Mouse (Mus musculus) telencephalon, adult 2 months (tissue): ENCODE data around the gene Coq3.
A peak's percentile ranks its signal among the peaks of the same experiment; 100 is the strongest.

Experiments
- DNase-seq: peaks from one replicate; pipeline ENCODE4 v3.0.0-alpha.2; 2011; ENCODE audit warnings: low read depth, low spot score

The Coq3 gene

GRCm38 (mm10) chr4:21879565-21880220 lies at the start of gene Coq3:
Coq3 (plus strand) TSS chr4:21879673.
- DNase-seq = peak; percentile 86

DNA sequence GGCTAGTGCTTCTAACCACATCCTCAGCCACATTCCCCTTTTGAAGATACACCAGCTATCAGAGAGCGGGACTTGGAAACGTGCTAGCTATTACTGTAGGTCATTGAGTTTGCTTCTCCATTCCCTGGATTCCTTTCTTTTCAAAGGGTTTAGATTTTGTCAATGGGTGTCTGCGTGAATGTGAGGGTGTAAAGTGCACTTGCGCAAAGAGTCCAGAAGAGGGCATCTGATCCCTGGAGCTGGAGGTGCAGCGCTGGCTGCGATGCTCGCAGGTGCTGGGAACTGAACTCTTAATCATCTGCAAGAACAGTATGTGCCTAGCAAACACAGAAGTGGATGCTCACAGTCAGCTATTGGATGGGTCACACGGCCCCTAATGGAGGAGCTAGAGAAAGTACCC lies 46.6 kb upstream of the Coq3 start:
- DNase-seq = no peak

DNA sequence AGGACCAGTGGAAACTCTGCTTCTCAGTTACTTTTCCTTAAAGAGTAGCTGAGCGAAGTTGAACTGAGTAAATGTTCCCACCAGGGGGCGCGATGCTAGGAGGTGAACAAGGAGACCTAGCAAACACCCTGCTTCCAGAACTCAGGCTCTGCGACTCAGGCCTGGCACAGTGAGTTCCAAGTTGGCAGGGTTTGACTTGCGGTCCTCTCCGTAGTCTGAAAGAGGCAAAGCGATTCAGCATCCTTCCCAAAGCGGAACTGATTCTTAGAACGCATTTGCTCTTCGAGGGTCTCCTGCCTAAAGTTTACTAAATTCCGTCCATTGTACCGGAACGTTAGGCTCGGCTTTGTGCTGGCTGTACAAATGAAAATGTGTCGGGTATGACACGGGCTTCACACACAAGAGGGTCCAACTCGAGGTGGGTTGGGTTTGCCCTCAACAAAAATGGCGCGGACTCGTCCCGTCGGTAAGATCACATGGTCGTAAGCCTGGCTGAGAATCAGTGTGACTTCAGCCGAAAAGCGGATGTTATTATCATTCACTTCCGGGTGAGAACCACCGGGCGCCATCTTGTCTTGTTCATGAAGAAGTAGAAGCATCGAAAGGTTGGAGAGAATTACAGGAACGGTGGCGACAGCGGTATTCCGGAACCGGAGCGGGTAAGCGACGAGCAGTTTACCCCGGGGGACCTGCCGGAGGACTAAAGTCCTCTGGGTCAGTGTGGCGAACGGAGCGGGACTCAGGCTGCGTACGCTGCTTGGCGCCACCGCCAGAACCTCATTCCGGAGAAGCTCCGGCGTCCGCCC lies 31.8 kb upstream of the Coq3 start, which contains the start of gene Pnisr:
TSS of gene Pnisr (plus strand) at position 103 of the 806 bp plus-strand sequence.
- DNase-seq = peak; percentile 98

DNA sequence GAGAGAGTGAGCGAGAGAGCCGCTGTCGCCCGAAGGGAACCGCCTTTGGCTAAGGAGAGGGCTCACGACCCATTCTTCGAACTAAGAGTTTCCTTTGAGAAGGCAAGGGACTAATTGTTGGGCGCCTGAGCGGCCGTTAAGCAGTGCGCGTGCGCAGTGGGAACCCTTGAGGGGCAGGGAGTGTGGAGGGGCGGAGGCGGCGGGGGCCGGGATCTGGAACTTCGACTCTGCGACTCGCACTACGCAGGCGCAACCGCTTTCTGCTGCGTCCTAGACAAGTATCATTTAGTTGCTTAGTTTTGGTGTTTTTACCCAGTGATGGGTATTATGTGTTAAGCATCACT lies 31.2 kb upstream of the Coq3 start:
- peak; percentile 74 for DNase-seq

DNA sequence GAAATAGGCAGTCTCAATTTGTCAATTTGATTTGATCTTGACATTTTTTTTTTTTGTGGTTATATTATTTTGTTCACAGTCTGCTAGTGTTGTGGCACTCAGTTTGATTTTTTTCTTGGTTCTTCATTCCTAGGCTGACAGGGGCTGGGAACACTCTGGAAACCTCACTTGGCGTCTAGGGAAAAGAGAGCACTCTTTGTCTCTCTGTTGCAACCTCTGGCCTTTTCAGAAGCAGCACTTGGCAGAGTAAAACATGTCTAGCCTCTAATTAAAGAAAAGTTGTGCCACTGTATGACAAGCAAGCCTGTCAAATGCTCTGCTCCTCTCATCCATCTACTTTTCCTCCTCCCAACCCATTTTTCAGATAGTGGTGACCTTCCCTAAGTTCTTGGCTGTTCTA lies 22.0 kb upstream of the Coq3 start:
- DNase-seq = no peak

DNA sequence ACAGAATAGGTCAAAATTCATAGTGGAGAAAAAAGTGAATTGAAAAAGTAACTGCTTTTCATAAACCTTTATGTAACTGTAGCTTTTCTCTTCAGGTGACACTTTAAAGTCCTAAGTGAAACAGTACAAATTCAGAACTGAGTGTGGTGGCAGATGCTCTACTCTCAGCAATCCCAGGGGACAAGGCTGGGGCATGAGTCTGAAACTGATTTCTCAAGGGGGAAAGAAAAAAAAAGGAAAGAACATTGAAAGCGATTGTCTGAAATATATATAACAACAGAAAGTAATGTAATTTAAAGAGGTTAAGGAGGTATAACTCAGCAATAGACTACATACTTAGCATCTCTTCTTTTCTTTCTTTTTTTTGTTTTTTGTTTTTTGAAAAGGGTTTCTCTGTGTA lies 14.2 kb upstream of the Coq3 start:
- no peak for DNase-seq

DNA sequence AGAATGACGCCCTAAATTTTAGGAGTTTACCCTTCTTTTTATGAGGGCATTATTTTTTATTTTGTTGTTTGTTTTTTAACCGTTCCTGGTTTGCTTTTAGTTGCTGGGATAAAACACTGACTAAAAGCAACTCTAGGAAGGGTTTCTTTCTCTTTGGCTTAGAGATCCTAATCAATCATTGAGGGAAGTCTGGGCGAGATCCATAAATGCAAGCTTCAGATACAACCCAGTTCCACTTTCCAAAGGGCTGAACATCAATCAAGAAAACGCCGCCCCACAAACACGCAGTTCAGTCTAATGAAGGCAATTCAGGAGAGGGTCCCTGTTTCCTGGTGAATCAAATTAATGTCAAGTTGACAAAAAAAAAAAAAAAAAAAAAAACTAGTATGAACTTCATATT lies 697 bp upstream of the Coq3 start:
- DNase-seq = no peak

DNA sequence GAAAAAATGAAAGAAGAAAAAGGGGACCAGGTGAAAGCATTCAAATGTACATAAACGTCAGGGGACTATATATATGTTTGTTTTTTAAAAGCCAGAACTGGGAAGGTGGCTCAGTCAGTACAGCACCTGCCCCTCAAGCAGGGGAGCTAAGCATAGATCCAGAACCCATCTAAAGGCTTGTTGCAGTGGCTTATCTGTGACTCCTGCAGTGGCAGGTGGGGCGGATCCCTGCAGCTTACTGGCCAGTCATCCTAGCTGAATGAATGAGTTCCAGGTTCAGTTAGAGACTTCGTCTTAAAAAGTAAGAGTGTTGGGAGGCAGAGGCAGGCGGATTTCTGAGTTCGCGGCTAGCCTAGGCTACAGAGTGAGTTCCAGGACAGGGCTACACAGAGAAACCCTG lies 3.3 kb downstream of the Coq3 start:
- DNase-seq = no peak

- DNase-seq = no peak
Observed at GRCm38 (mm10) chr4:21885831-21886230, 6.4 kb downstream of the Coq3 start.

DNA sequence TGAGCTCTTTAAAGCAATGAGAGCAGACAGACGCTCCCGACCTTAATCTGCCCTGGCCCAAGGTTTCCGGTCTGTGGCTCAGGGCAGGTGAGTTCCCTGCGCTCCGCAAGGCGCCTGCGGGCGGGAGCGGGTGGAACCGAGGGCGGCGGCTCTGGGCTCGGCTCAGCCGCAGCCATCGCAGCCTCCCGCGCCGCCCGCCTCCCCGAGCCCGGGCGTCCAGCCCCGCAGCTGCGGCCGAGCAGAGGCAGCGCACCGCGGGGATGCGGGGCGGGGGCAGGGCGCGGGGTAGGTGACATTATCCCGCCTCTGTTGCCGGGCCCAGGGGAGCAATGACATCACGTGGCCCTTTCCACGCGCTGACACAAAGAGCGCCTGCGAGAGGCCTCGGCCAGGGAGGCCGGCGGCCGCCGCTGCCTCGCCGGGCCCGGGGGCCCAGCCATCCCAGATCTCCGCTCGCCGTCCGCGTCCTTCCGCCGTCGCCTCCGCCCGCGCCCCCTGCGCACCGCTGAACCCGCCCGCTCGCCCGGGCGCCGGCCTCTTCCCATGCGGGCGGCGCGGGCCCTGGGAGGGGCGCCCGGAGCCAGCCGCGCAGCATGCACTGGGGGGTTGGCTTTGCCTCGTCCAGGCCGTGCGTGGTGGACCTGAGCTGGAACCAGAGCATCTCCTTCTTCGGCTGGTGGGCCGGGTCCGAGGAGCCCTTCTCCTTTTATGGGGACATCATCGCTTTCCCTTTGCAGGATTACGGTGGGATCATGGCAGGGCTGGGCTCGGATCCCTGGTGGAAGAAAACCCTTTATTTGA lies 51.7 kb downstream of the Coq3 start, which contains the start of gene Faxc:
TSS of gene Faxc (plus strand) at position 359 of the 801 bp plus-strand sequence.
- DNase-seq = no peak

GRCm38 (mm10) chr4:21931772-21932630 lies 52.5 kb downstream of the Coq3 start:
- no peak for DNase-seq

- no peak for DNase-seq
Observed at GRCm38 (mm10) chr4:21935378-21935777, 55.9 kb downstream of the Coq3 start.

DNA sequence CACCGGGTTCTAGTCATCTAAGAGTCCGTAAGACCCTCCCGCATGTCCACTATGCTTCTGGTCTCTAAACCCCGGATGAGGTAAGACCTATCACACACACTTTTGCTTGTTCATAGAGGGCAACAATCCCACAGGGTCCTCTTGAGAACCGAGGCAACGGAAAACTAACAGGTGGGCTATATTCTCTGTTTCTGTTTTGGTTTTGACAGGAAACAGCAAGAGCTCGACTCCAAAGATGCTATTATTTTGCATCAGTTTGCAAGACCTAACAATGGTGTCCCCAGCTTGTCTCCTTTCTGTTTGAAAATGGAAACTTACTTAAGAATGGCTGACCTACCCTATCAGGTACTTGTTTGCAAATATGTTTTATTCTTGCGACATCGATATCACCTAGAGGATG lies 57.0 kb downstream of the Coq3 start:
- no peak for DNase-seq

DNA sequence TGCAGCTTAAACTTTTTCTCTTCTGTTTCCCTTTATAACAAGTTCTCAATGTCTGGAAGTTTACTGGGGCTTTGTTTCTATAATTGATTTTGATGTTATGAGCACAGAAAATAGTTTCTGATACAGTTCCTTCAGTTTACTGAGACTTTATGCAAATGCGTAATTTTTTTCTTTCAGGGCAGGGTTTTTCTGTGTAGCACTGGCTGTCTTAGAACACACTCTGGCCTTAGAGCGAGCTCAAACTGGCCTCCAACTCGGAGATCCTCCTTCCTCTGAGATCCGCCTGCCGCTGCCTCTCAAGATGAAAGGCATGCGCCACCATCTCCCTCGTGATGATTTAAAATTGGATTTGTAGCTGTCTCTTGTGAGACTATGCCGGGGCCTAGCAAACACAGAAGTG lies 58.4 kb downstream of the Coq3 start:
- DNase-seq = no peak

DNA sequence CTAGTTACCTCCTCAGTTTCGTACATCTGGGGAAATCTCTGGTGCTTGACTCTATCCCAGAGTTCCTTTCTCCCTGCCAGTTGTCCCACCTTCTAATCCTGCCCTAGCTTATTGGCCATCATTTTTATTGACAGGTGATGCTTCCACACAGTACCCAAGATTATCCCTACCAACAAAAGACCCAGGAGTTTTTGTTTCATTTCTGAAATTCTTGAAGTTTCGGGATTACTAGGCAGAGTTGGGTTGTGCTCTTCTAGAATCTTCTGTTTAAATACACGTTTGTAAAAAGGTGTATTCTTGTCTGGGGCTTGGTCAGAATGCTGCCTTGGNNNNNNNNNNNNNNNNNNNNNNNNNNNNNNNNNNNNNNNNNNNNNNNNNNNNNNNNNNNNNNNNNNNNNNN lies 65.2 kb downstream of the Coq3 start:
- DNase-seq = no peak

DNA sequence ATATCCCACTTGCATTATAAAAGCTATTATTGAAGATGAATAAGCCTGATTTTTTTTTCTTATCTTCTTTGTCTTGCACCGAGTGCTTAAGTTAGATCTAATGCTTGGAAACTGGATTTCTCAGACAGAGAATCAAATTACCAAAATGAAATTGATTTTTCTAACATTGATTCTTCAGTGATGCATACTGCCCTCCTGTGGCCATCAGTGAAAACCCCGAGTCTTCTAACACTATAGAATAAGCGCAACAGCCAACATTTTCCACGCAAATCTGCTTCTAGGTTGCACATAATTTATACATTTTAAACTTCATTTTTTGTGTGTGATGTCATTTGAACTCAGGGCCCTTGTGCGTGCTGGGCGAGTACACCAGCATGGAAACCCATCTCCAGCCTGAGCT lies 72.0 kb downstream of the Coq3 start:
- DNase-seq = peak; percentile 41

GRCm38 (mm10) chr4:21952255-21952654 lies 72.8 kb downstream of the Coq3 start:
- peak; percentile 46 for DNase-seq

- no peak for DNase-seq
Observed at GRCm38 (mm10) chr4:21957570-21958321, 78.3 kb downstream of the Coq3 start.
